Mouse (Mus musculus) layer of hippocampus, adult 2 months (tissue): ENCODE data around the gene Plin3. TPM values are rescaled to one million over a fixed set of nuclear protein-coding genes. Genes with fewer than 3 reads are reported as not detected.
A peak's percentile ranks its signal among the peaks of the same experiment; 100 is the strongest.

Experiments
- DNase-seq, 2 experiments: peaks; one replicate each; pipeline ENCODE4 v3.0.0; 2022; ENCODE audit warnings: low spot score in 2 of 2
- H3K27ac ChIP-seq: fragments of 200-600 bp; 2 replicates; pipeline ENCODE4 v1.8.1; 2022
- H3K4me3 ChIP-seq: fragments of 200-600 bp; 2 replicates; pipeline ENCODE4 v1.8.1; 2022; ENCODE audit warnings: mild to moderate bottlenecking
- CTCF ChIP-seq: fragments of 200-600 bp; conservative IDR thresholded peaks from 2 replicates; pipeline ENCODE4 v1.8.1; 2022; ENCODE audit warnings: antibody characterized with exemption, mild to moderate bottlenecking, moderate library complexity
- total RNA-seq, 2 experiments: library from RNA; stranded (reverse); gene quantifications; 2 replicates each; pipeline ENCODE4 v1.2.3; 2021

The Plin3 gene
- total RNA-seq, 2 experiments from 2014 or later = 16.8 to 17.2 TPM

GRCm38 (mm10) chr17:56278340-56278739 is 14.3 kb downstream of the Plin3 start:
- no peak for TF ChIP-seq CTCF
- no peak for DNase-seq
- Histone ChIP-seq H3K27ac (no peak overlapping the region), H3K4me3 (no peak overlapping the region)

- Histone ChIP-seq H3K4me3 (no peak overlapping the region; the same call in 1 of the 2 replicates), H3K27ac (peak overlapping the region; percentile 90)
- DNase-seq = no peak
- TF ChIP-seq CTCF = no peak
Measured at GRCm38 (mm10) chr17:56277567-56277893, 15.1 kb downstream of the Plin3 start.

GRCm38 (mm10) chr17:56276643-56277566 is 15.8 kb downstream of the Plin3 start, which contains the start of gene Ticam1:
Ticam1 (minus strand) TSS chr17:56276786.
- peak; percentile 72 for TF ChIP-seq CTCF
- peak within 1 kb of the TSS; percentile 62 for H3K4me3 ChIP-seq
- H3K27ac ChIP-seq = peak within 1 kb of the TSS; percentile 90
- peak; percentile 67 to 77 for DNase-seq

- no peak for DNase-seq
- TF ChIP-seq CTCF = no peak
- Histone ChIP-seq H3K27ac (peak overlapping the region; percentile 90), H3K4me3 (peak overlapping the region; percentile 62)
Measured at GRCm38 (mm10) chr17:56275842-56276480, 16.7 kb downstream of the Plin3 start.

GRCm38 (mm10) chr17:56273986-56274385 is 18.7 kb downstream of the Plin3 start:
- peak overlapping the region; percentile 37; the same call in 1 of the 2 replicates for H3K27ac ChIP-seq

GRCm38 (mm10) chr17:56273482-56273881 is 19.2 kb downstream of the Plin3 start:
- DNase-seq = no peak
- Histone ChIP-seq H3K27ac (peak overlapping the region; percentile 37; the same call in 1 of the 2 replicates), H3K4me3 (no peak overlapping the region)
- TF ChIP-seq CTCF = no peak

More at GRCm38 (mm10) chr17:56273986-56274385, 18.7 kb downstream of the Plin3 start:
- no peak for TF ChIP-seq CTCF
- no peak for DNase-seq
- H3K4me3 ChIP-seq = no peak overlapping the region

GRCm38 (mm10) chr17:56272644-56273043 is 20.0 kb downstream of the Plin3 start:
- no peak for DNase-seq
- H3K27ac ChIP-seq = no peak overlapping the region
- no peak overlapping the region for H3K4me3 ChIP-seq
- TF ChIP-seq CTCF = no peak

GRCm38 (mm10) chr17:56271609-56272253 is 20.9 kb downstream of the Plin3 start:
- no peak for DNase-seq
- Histone ChIP-seq H3K27ac (no peak overlapping the region), H3K4me3 (no peak overlapping the region)
- TF ChIP-seq CTCF = no peak

GRCm38 (mm10) chr17:56269741-56270140 is 22.9 kb downstream of the Plin3 start:
- DNase-seq = no peak
- Histone ChIP-seq H3K27ac (peak overlapping the region; percentile 93), H3K4me3 (peak overlapping the region; percentile 59)
- TF ChIP-seq CTCF = no peak

DNA sequence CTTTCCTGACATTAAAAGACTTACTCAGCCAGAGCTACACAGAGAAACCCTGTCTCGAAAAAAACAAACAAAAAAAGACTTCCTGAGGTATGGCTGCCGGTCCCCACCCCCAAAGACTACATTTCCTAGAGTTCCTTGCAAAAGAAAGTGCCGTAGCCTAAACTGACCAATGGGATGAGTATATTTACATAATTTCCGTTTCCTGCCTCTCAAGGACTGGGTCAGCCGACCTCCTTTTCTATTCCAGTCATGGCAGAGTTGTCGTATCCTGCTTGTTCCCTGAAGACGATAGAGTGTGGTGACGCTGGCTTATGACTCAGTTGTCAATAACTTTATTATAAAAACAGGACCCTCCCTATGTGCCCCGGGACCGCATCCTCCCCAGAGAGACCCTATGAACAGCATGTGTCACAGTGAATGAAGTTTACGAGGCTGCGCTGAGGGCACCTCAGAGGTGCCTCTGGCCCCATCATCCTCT is 23.5 kb downstream of the Plin3 start:
- Histone ChIP-seq H3K4me3 (peak overlapping the region; percentile 59), H3K27ac (peak overlapping the region; percentile 93)
- TF ChIP-seq CTCF = 0 out of 2 replicates have a peak, but pooled peaks have one; percentile 4
- DNase-seq = peak; percentile 70 to 86

- DNase-seq = peak; percentile 46 to 55
- Histone ChIP-seq H3K27ac (peak overlapping the region; percentile 68), H3K4me3 (no peak overlapping the region)
- no peak for TF ChIP-seq CTCF
Measured at GRCm38 (mm10) chr17:56266271-56266670, 26.4 kb downstream of the Plin3 start.

DNA sequence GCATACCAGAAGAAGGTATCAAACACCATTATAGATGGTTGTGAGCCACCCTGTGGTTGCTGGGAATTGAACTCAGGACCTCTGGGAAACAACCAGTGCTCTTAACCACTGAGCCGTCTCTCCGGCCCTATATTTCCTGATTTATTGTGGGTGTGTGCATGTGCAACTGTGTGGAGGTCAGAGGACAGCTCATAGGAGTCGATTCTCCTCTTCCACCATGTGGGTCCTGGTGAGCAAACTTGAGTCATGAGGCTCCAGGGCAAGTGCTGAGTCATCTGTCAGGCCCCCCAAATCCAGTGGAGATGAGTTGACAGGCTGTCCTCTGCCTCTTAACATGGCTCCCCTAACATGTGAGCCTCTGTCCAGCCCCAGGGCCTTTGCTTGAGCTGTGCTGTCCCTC is 26.8 kb downstream of the Plin3 start:
- H3K4me3 ChIP-seq = no peak overlapping the region

DNA sequence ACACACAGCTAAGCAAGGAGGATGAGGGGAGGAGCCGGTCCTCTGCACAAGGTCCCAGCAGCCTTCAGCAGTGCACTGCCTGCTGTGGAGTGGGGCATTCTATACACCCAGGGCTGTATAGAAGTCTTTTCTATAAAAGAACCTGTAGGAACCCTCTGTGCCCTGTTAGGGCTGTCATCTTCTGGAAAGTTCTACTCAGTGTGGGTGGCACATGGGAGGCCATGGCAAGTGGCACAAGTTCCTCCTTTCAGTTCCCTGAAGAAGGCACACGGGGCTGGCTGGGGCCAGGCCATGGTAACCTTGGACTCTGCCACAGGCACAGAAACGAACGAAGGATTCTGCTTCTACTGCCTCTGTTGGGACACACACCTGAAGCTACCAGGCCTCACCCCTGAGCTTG is 27.7 kb downstream of the Plin3 start:
- H3K27ac ChIP-seq = peak overlapping the region; percentile 71
- TF ChIP-seq CTCF = no peak
- DNase-seq = no peak
- H3K4me3 ChIP-seq = no peak overlapping the region

More for the DNA sequence above, 26.8 kb downstream of the Plin3 start:
- peak overlapping the region; percentile 68 for H3K27ac ChIP-seq
- DNase-seq = no peak
- TF ChIP-seq CTCF = no peak
